Mouse (Mus musculus) gonadal fat pad, adult 2 months (tissue): ENCODE results near the gene Cxcl12. TPM values are rescaled to one million over a fixed set of nuclear protein-coding genes. Genes with fewer than 3 reads are reported as not detected.

Experiments
- DNase-seq: peaks from one replicate; pipeline ENCODE4 v3.0.0-alpha.2; 2012; ENCODE audit warnings: low read depth
- polyA plus RNA-seq: library from polyadenylated mRNA; depleted of rRNA; stranded (reverse); fragments of >200 nt; gene quantifications from 2 replicates; pipeline ENCODE4 v1.2.3, GENCODE M21; 2012

Cxcl12 gene
- polyA plus RNA-seq, 1 experiment, result 128 TPM

DNA sequence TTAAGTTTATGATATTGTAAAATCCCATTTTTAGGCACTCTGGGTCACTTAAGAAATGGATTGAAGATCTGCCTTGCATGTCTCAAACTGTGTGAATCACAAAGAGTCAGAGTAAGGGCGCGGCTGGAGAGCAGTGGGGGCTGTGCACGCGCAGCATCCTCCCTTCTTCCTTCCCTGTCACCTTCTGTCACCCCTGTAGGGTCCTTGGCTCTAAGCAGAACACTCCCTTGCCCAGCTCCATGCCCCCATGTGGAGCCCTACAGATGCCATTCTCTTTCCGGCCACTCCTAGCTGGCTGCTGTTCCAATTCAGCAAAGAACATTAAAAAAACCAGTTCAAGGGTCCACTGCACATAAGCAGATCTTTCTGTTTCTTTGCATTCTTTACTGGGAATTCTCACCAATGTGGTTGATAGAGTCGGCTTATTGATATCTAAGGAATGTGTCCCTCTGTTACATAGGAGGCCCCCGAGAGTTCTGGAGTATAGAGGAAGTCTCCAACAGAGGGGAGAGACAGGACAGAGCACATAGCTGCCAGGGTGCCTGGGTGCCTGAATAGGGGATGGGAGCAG, 51.7 kb downstream of the Cxcl12 start:
- DNase-seq, result no peak

DNA sequence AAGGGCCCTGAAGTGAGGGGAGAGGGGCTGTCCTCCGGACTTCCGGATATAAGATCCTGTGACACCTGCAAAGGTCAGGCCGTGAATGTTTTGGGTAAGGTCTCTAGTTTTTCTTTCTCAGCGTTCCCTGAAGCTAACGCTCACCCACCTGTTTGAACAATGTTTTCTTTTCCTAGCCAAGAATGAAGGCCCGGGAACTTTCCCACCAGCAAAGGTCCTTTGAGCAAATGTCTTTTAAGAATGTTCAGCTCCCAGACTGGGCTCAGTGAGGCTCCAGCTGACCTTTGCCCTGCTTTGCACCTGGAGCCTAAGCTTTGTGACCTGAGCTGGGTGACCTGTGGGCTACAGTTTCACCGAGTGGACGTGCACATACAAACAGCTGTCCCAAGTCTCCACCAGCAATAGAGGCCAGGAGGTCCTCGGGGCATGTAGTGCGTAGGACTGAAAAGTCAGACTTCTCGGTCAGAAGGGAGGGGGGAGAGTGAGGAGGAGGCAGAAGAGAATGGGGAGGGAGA, 52.6 kb downstream of the Cxcl12 start:
- DNase-seq, result no peak
